28 mouse cellular contexts compared by ENCODE assay signal in the genomic region with DNA sequence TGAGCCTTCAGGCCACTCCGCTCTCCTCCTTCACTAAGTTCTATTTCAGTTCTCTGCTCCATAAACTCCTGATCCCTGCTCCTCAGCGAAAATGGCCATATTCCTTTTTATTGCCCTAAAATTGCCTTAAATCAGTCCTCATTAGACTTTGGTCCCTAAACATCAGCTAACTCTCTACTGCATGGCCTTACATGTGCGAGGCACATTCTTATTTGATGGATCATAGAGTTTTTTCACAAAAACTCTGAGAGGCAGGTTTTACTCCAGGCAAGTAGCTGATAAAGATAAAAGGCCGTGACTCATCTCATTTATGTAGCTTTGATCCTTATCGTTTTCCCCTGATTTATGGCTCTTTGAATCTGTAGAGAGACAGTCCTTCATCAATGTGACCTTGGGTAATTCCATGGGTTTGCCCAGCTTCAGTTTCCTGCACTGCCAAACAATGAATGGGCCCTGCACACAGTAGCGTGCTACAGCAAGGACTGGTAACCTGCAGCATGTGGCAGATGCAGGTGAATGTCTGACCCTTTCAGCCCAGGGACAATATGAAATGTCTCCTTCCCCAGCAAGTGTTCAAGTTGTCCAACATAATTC.
A peak's percentile ranks its signal among the peaks of the same experiment; 100 is the strongest.
DNase-seq lines count a peak whose midpoint lies in the region; ATAC-seq and TF ChIP-seq lines count a peak whose summit lies in the region.
"Had no signal": no experiment of that assay in that cellular context is flagged by ENCODE, and none has a peak within 500 bp of the region (broad histone marks: within the 10 kb centered on the region; RNA-seq: fewer than 3 reads in every experiment).

No protein-coding gene starts in this region.

- no peaks in the 10 kb centered on the region for H3K9me3 ChIP-seq in intestine, embryonic 14.5 days (ENCODE audit: control insufficient read depth, low read length)
- H3K9me3 ChIP-seq in intestine, postnatal 0 days (ENCODE audit: control insufficient read depth) = no peaks in the 10 kb centered on the region
- H3K9me3 ChIP-seq in intestine, embryonic 15.5 days = no peaks in the 10 kb centered on the region
- H3K9me3 ChIP-seq in midbrain, embryonic 15.5 days = no peaks in the 10 kb centered on the region
- H3K9me3 ChIP-seq: embryonic facial prominence, embryonic 10.5 days; embryonic facial prominence, embryonic 13.5 days; forebrain, embryonic 12.5 days; forebrain, embryonic 15.5 days; heart, embryonic 10.5 days; heart, embryonic 13.5 days had no signal

- no peaks in the 10 kb centered on the region for H3K36me3 ChIP-seq in intestine, embryonic 14.5 days (ENCODE audit: control insufficient read depth, insufficient read depth, low read length)
- H3K36me3 ChIP-seq in intestine, postnatal 0 days (ENCODE audit: control insufficient read depth, insufficient read depth) = no peaks in the 10 kb centered on the region
- no peaks in the 10 kb centered on the region for H3K36me3 ChIP-seq in intestine, embryonic 15.5 days
- no peaks in the 10 kb centered on the region for H3K36me3 ChIP-seq in midbrain, embryonic 15.5 days (replicated peaks)
- H3K36me3 ChIP-seq: embryonic facial prominence, embryonic 10.5 days; embryonic facial prominence, embryonic 13.5 days; forebrain, embryonic 12.5 days; forebrain, embryonic 15.5 days; heart, embryonic 10.5 days; heart, embryonic 13.5 days had no signal

- WGBS in intestine, embryonic 14.5 days = 68% methylated on average over 6 of the region's 6 CpGs
- WGBS in intestine, postnatal 0 days = 49% methylated on average over 6 of the region's 6 CpGs
- 66% methylated on average over 6 of the region's 6 CpGs for WGBS in intestine, embryonic 15.5 days
- WGBS in midbrain, embryonic 15.5 days = 89% methylated on average over 6 of the region's 6 CpGs

- DNase-seq in intestine, embryonic 14.5 days (ENCODE audit: low spot score) = no peak
- DNase-seq in adrenal gland, postnatal 14 days = peak; percentile 53
- DNase-seq in layer of hippocampus, adult 8-10 months (ENCODE audit: low spot score in 2 of 2) = no peak
- DNase-seq: cerebellum, adult 11 months; cerebellum, adult 2 months; cerebellum, adult 9-11 months; cerebellum, postnatal 25 days; embryo, embryonic 11 days; gastrocnemius, postnatal 10 days; gastrocnemius, postnatal 36 days; heart, adult 2 months; heart, postnatal 14 days; heart, postnatal 4 days; kidney, adult 2 months had no signal

- H3K9ac ChIP-seq in intestine, embryonic 14.5 days (ENCODE audit: low read length) = no peak overlapping the region
- no peak overlapping the region for H3K9ac ChIP-seq in intestine, postnatal 0 days (ENCODE audit: low read depth, low read length)
- H3K9ac ChIP-seq in intestine, embryonic 15.5 days = no peak overlapping the region
- H3K9ac ChIP-seq in midbrain, embryonic 15.5 days = no peak overlapping the region
- H3K9ac ChIP-seq: embryonic facial prominence, embryonic 13.5 days; forebrain, embryonic 12.5 days; forebrain, embryonic 15.5 days; heart, embryonic 13.5 days; hindbrain, embryonic 14.5 days had no signal

- no peak overlapping the region for H3K27ac ChIP-seq in intestine, embryonic 14.5 days (ENCODE audit: low read depth)
- H3K27ac ChIP-seq in intestine, postnatal 0 days (ENCODE audit: low read depth, low read length) = no peak overlapping the region
- no peak overlapping the region for H3K27ac ChIP-seq in intestine, embryonic 15.5 days
- no peak overlapping the region for H3K27ac ChIP-seq in midbrain, embryonic 15.5 days
- H3K27ac ChIP-seq: embryonic facial prominence, embryonic 10.5 days; embryonic facial prominence, embryonic 13.5 days; forebrain, embryonic 12.5 days; forebrain, embryonic 15.5 days; heart, adult 2 months; heart, embryonic 10.5 days; heart, embryonic 13.5 days; hindbrain, embryonic 14.5 days; hindbrain, postnatal 0 days had no signal

- no peak overlapping the region for H3K4me3 ChIP-seq in intestine, embryonic 14.5 days (ENCODE audit: low read depth, low read length)
- no peak overlapping the region for H3K4me3 ChIP-seq in intestine, postnatal 0 days (ENCODE audit: low read depth, low read length)
- no peak overlapping the region for H3K4me3 ChIP-seq in intestine, embryonic 15.5 days (replicated peaks)
- no peak overlapping the region for H3K4me3 ChIP-seq in midbrain, embryonic 15.5 days
- H3K4me3 ChIP-seq: embryonic facial prominence, embryonic 10.5 days; embryonic facial prominence, embryonic 13.5 days; erythroblast, embryonic 14.5 days; forebrain, embryonic 12.5 days; forebrain, embryonic 15.5 days; heart, adult 2 months; heart, embryonic 10.5 days; heart, embryonic 13.5 days had no signal

- no peak overlapping the region for H3K4me2 ChIP-seq in intestine, embryonic 14.5 days (ENCODE audit: low read length)
- no peak overlapping the region for H3K4me2 ChIP-seq in intestine, postnatal 0 days (replicated peaks; ENCODE audit: low read depth)
- H3K4me2 ChIP-seq in intestine, embryonic 15.5 days (replicated peaks) = no peak overlapping the region
- H3K4me2 ChIP-seq in midbrain, embryonic 15.5 days = no peak overlapping the region
- H3K4me2 ChIP-seq: embryonic facial prominence, embryonic 13.5 days; forebrain, embryonic 12.5 days; forebrain, embryonic 15.5 days; heart, embryonic 13.5 days; hindbrain, embryonic 14.5 days had no signal

- TF ChIP-seq CTCF in intestine, postnatal 0 days (IDR thresholded peaks at IDR 0.05; ENCODE audit: low read depth) = no peak

- peak; percentile 77; the same call in 1 of the 2 replicates for ATAC-seq in intestine, embryonic 14.5 days (replicated peaks; ENCODE audit: low FRiP score, low TSS enrichment, low read depth)
- no peak for ATAC-seq in intestine, postnatal 0 days
- peak; percentile 84 for ATAC-seq in intestine, embryonic 15.5 days
- no peak for ATAC-seq in midbrain, embryonic 15.5 days (replicated peaks)
- ATAC-seq: CD4-positive, CD25-positive, alpha-beta regulatory T cell, adult 4 months; forebrain, embryonic 15.5 days; hindbrain, postnatal 0 days; inflammation-experienced regulatory T-cells, adult 6 months had no signal

- no peaks in the 10 kb centered on the region for H3K4me1 ChIP-seq in intestine, embryonic 14.5 days (replicated peaks; ENCODE audit: control insufficient read depth, insufficient read depth, low read length)
- H3K4me1 ChIP-seq in intestine, postnatal 0 days (replicated peaks; ENCODE audit: control insufficient read depth, insufficient read depth, low read length) = no peaks in the 10 kb centered on the region
- H3K4me1 ChIP-seq in intestine, embryonic 15.5 days (replicated peaks) = no peaks in the 10 kb centered on the region
- H3K4me1 ChIP-seq in midbrain, embryonic 15.5 days = no peaks in the 10 kb centered on the region
- H3K4me1 ChIP-seq: embryonic facial prominence, embryonic 10.5 days; embryonic facial prominence, embryonic 13.5 days; forebrain, embryonic 15.5 days; heart, embryonic 10.5 days; heart, embryonic 13.5 days had no signal

- H3K27me3 ChIP-seq in intestine, embryonic 14.5 days (replicated peaks; ENCODE audit: control insufficient read depth, insufficient read depth, low read length) = no peaks in the 10 kb centered on the region
- no peaks in the 10 kb centered on the region for H3K27me3 ChIP-seq in intestine, postnatal 0 days (replicated peaks; ENCODE audit: control insufficient read depth, insufficient read depth, low read length)
- H3K27me3 ChIP-seq in intestine, embryonic 15.5 days (replicated peaks) = no peaks in the 10 kb centered on the region
- H3K27me3 ChIP-seq in midbrain, embryonic 15.5 days (replicated peaks) = no peaks in the 10 kb centered on the region
- H3K27me3 ChIP-seq: embryonic facial prominence, embryonic 13.5 days; forebrain, embryonic 12.5 days; forebrain, embryonic 15.5 days had no signal

Comparison
In these comparisons a context has a peak if more than half of its experiments do, and no peak if none do; other contexts are left out.
1. ATAC-seq: peak in intestine, embryonic 14.5 days (single experiment) and intestine, embryonic 15.5 days (single experiment); none in intestine, postnatal 0 days (single experiment) and midbrain, embryonic 15.5 days (single experiment).